Mouse (Mus musculus) cerebellum, postnatal 36 days (tissue): ENCODE data around the gene Metap1d.

Experiments
- DNase-seq, 2 experiments: peaks; one replicate each; pipeline ENCODE4 v3.0.0; 2021 to 2022; ENCODE audit warnings: mixed read lengths in 2 of 2

Metap1d gene

GRCm38 (mm10) chr2:71475760-71476159 is 22.7 kb downstream of the Metap1d start:
- no peak for DNase-seq

DNA sequence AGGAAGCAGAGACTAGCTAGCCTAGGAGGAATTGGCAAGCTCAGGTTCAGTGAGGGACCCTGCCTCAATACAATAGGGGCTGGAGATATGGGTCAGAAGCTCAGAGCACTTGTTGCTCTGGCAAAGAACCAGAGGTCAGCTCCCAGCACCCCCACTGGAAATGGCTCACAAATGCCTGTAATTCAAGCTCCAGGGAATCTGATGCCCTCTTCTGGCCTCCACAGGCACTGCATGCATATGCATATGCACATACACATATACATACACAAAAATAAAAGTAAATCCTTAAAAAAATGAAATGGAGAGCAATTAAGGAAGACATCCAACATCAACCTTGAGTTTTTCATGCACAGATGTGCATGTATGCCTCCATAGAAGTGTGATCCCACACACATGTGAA is 24.7 kb downstream of the Metap1d start:
- DNase-seq, result no peak

DNA sequence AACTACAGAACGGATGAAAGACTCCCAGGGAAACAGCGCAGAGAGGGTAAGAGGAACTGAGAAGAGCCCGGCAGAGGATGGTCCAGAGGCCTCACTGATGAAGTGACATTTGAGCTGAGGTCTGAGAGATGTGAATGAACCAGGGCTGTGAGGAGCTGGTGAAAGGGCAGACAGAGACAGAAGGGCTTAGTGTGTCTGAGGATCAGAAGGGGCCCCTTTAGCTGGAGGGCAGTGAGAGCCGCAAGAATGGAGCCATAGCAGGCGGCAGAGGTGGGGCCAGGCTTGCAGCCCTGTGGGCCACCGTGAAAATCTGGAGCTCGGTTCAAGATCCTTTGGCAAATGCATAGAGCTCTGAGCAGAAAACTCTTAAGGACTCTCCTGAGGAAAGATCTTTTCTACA is 26.8 kb downstream of the Metap1d start:
- DNase-seq, result no peak

DNA sequence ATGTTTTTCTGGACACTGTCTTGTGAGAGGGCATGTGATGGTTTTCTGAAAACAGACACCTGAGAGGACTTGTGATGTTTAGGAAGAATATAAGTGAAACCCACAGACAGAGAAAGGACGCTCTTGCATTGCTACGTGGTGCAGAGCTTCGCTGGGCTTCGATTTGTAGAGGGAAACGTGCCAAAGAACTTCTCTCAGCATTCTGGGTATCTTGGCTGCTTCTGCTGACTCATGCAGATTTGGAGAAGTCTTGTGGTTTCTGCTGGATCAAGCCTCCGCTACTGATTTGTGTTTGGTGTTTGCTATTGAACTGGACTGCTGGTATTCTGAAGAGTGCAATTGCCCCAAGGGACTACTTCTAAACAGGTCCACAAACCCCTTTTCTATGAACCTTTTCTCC is 28.7 kb downstream of the Metap1d start:
- DNase-seq, result no peak

- DNase-seq, result no peak
Measured at GRCm38 (mm10) chr2:71483046-71483716, 30.1 kb downstream of the Metap1d start.

- no peak for DNase-seq
Measured at GRCm38 (mm10) chr2:71483717-71484066, 30.6 kb downstream of the Metap1d start.

- DNase-seq, result no peak
Measured at GRCm38 (mm10) chr2:71491295-71491694, 38.2 kb downstream of the Metap1d start.

DNA sequence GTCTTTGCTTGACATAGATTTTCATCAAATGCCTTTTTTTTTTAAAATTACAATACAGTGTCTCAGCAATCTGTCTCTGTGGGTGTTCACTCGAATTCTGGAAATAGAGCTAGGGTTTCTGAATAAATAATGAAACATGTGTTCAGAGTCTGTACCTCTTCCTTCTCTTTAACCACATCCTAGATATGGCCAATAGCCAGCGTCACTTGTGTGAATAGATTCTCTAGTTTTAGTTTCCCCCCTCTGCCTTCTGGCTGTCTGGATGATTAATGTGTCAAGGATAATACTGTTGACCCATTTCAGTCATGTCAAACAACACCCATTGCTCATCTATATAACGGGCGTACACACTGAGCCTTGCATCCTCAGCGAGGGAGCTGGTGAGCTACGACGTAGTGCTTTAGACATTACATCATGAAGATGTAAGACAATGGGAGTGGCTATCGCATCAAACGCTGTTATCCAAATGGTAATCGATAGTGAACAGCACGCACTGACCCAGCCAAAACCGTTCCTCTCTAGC is 40.1 kb downstream of the Metap1d start:
- DNase-seq, result no peak

DNA sequence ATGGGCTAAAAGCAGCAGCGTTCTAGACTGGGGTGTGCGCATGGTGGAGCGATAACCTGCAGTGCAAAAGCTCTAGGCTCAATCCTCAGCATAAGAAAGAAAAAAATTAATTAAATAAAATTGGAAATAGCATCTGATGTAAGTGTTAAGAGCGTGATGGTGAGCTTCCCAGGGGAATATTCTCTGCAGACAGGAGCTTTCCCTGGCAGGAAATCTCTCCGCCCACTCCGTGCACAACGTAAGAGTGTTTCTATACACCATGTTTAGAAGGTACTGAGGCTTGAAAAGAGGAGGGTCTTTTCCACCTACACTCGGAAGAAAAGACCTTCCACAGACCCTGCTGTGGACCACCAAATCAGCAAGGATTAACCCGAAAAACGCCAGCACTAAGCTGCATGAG is 41.4 kb downstream of the Metap1d start:
- no peak for DNase-seq

DNA sequence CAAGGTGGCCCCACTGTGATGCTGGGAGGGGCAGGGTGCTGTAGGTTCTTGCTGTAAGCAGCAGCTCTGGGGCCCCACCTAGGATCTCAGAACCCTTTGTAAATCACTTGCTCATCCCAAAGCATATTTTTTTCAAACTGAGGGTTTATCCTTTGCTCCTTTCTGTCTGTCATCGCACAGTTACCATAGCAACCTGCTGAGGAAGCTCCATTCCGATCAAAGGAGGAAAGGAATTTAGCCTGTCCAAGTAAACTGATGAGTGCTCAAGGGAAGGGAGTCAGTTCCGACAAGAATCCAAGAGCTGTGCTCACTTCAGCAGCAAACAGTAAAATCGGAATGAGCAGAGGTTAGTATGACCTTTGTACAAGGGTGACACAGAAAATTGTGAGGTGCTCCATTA is 41.9 kb downstream of the Metap1d start:
- no peak for DNase-seq

- DNase-seq, result no peak
Measured at GRCm38 (mm10) chr2:71497175-71497574, 44.1 kb downstream of the Metap1d start.

DNA sequence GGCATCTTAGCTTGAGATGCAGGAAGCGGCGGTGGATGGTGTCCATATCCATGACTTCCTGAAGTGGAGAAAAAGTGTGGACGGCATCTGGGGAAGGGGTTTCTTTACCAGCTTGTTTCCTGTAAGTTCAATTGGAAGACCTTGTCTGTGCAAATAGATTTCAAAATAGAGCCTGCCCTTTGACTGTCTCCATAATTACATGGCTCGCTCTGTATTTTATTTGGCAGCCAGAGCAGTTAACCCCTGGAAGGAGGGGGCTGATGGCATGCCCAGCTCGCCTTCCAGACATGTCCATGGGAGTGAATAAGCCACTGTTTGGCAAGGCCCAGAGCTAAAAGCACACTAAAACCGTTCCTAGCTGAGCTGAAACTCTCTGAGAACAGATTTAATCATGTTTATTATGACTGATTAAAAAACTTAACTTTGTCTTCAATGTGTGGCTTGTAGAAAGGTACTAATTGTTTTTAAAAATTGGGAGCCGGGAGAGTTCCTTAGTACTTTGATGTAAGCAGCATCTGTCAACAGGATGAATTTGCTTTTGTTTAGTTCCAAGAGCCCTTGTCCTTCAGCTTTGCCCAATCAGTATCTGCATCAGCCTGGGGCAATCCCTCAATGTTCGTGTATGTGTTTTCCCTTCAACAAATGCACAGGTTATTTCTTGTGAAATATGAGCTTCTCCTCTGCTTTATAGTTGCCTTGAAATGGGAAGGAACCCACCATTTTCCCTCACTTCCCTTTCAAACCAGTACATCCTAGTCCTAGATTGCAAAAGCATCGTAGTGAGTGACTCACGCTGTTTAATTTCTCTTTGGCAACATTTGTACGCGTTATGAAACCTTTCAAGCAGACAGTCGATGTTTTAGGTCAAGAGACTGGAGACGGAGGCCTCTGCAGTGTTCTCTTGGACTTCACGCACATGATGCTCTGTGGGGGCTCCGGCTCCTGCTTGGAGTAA is 46.5 kb downstream of the Metap1d start:
- no peak for DNase-seq

DNA sequence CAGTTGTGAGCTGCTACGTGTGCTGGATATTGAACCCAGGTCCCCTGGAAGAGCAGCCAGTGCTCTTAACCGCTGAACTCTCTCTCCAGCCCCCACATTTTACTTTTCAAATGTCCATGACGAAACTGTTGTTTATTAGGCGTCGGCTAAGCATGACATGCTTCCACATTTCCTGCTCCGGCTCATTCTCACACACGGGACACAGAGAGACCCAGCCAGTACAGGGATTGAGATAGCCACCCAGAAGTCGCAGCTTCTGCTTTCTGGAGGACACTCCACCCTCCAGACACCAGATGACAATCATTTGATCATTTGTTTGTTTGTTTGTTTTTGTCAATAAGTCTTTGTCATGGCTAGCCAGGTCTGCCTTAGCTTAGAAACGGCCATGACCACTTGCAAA is 51.8 kb downstream of the Metap1d start:
- no peak for DNase-seq

GRCm38 (mm10) chr2:71511209-71511608 is 58.1 kb downstream of the Metap1d start:
- no peak for DNase-seq

DNA sequence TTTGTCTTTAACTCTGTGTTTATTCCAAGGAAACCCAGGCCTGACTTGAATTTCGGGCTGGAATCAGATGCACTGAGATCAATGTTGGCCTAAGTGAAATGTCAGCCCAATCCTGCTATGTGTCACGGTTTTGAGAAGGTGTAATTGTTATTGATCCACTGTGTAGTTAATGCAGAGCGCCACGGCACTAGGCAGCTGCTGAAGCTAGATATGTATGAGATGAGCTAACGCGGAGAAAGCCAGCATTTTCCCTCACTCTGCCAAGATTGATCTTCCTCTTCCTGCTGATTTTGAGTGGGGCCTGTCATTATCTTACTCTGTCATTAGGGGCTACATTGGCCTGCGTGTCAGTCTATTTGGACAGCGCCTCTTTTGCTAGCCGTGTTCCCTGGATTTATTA is 59.2 kb downstream of the Metap1d start:
- no peak for DNase-seq

DNA sequence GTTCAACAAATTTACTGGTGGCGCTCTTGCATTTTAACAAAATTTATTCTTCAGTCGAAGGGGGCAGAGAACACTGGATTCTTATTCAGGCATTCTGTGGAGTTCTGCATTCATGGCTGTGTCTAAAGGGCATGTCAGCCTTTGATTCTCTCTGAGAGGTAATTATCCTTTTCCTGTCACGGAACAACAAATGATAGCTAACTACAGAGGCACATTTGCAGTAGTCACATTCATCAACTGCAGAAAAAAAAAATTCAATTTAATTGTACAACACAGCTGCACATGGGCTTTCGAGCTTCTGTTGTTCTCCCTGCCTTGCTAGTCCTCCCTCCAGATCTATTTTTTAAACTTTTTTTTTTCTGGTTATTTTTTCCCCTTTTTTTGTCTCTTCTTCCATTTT is 63.9 kb downstream of the Metap1d start:
- no peak for DNase-seq

- no peak for DNase-seq
Measured at GRCm38 (mm10) chr2:71517466-71518099, 64.5 kb downstream of the Metap1d start.

DNA sequence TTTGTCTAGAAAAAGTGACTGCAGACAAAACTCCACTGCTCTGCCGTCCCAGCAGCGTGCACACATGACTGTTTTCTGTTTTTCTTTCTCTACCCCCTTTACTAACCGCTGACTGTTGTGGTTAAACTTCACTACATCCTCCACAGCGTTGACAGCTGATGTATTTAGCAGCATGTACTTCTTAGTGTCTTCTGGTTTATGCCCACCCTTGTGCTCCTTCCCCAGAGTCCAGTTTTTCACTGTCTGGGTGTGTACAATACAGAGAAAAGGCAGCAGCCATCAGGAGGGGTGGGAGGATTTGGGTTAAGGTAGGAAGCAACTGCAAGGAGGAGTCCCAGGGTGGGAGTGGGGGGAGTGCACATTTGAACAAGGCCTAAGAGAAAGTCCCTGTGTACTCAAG is 69.8 kb downstream of the Metap1d start:
- DNase-seq, result no peak

DNA sequence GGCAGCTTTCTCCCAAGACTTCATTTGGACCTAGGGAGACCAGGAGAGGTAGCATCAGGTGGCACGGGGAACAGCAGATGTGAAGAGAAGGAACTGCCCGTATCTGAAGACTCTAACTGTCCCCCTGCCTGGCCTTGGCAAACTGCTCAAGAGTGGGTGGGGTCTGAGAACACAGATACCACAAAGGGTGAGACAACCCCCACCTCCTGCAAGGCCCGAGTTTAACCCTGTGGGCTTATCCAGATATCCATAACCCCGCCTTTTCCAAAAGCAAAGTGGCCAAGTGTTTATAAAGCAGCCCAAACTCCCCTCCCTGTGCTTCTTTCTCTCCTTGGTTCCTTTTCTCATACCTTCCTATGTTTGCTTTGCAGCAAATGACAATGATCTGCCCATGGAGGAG is 70.4 kb downstream of the Metap1d start:
- DNase-seq, result no peak

- no peak for DNase-seq
Measured at GRCm38 (mm10) chr2:71524763-71525162, 71.7 kb downstream of the Metap1d start.

- no peak for DNase-seq
Measured at GRCm38 (mm10) chr2:71526595-71527322, 73.7 kb downstream of the Metap1d start.

DNA sequence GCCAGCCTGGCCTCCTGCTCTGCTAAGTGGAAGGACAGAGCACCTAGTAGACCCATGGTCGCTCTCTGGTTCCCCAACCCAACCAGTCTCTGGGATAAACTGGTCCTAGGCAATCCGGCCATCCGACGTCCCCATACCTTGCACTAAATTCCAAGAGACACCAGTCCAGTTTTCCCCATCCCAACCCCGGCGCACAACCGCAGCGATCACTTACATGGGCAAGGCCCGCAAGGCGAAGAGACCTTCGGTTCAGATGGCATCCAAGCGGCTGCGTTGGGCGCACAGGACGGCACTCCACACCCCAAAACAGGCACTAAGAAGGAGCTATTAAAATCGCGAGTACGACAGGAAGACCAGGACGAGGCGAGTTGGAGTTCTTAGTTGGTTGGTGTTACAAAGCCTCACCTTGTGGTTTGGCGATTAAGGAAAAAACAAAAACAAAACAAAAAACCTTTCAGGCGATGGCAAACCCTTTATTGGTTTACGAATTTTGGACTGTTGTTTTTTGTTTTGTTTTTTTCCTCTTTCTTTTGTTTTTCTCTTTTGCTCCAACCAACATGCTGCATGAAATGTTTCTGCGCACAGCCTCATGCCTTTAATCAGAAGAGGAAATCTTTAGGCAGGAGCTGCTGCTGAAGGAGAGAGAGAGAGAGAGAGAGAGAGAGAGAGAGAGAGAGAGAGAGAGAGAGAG is 74.4 kb downstream of the Metap1d start:
- no peak for DNase-seq
